Mouse (Mus musculus) naive thymus-derived CD4-positive, alpha-beta T cell, adult 2 months (primary cell): ENCODE data around the gene Snapc1.

Experiments
- DNase-seq: peaks from one replicate; pipeline ENCODE4 v3.0.0-alpha.2; 2011; ENCODE audit warnings: low read depth

Gene Snapc1

DNA sequence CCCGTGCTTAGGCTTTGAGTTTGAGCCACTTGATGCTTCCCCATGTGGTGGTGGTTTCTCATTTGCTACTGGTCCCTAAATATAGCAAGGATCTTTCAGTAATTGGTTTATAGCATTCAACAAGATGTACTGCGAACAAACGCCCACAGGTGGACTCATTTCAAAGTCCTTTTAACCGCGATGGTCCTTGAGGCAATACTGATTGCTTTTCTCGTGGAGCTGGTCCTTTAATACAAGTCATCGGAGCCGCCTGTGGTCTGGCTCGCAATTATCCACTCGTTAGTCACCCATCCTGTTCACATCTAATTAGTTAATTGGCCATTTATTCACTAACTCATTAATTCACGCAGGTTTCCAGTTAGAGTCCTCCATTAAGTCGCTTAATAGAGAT is 32.6 kb downstream of the Snapc1 start:
- DNase-seq = no peak

GRCm38 (mm10) chr12:73997297-73998127 is 33.2 kb downstream of the Snapc1 start, which contains the start of gene Syt16:
Gene Syt16 (plus strand): TSS chr12:73997661.
- DNase-seq = no peak

- DNase-seq = no peak
These were observed 33.8 kb downstream of the Snapc1 start for GRCm38 (mm10) chr12:73998128-73998456.

GRCm38 (mm10) chr12:74002449-74002848 is 38.2 kb downstream of the Snapc1 start:
- DNase-seq = no peak

GRCm38 (mm10) chr12:74009448-74009911 is 45.2 kb downstream of the Snapc1 start:
- peak; percentile 59 for DNase-seq

GRCm38 (mm10) chr12:74013739-74014138 is 49.5 kb downstream of the Snapc1 start:
- peak; percentile 61 for DNase-seq

GRCm38 (mm10) chr12:74014739-74015270 is 50.5 kb downstream of the Snapc1 start:
- peak; percentile 29 for DNase-seq

GRCm38 (mm10) chr12:74015491-74015890 is 51.2 kb downstream of the Snapc1 start:
- DNase-seq = no peak

- DNase-seq = no peak
These were observed 59.0 kb downstream of the Snapc1 start for GRCm38 (mm10) chr12:74023260-74023659.

DNA sequence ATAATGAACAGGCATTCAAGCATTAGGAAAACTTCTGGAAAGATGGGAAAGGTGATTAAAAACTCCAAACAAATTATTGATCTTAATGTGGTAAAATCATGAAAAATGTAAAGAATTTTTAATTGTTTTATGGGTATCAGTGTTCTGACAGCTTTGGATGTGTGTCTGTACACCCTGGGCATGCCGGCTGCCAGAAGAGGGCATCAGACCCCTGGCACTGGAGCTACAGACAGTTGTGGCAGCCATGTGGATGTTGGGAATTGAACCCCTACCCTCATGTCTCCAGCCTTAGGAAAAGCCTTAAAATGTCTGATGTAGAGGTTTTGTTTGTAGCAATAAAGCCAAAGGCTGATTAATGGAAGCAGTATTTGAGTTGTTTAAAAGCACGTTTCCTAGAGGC is 60.6 kb downstream of the Snapc1 start:
- no peak for DNase-seq
